Mouse (Mus musculus) liver, embryonic 14.5 days (tissue): ENCODE results near the gene Pla2g16. TPM values are rescaled to one million over a fixed set of nuclear protein-coding genes. Genes with fewer than 3 reads are reported as not detected.
A peak's percentile ranks its signal among the peaks of the same experiment; 100 is the strongest.

ENCODE experiments used
- ATAC-seq: fragments of 200-750 bp; cut with Nextera tagmentation; 2 replicates; pipeline ENCODE4 v1.8.0; 2017; ENCODE audit warnings: moderate number of reproducible peaks, mild to moderate bottlenecking, moderate library complexity; ENCODE audit not compliant: insufficient read depth
- DNase-seq, 3 experiments: peaks; one replicate each; pipeline ENCODE4 v3.0.0-alpha.2; 2012 to 2013; ENCODE audit warnings: low read depth in 3 of 3, low spot score in 3 of 3
- H3K27ac ChIP-seq: fragments of 300-500 bp; sonication (generic); 2 replicates; pipeline ENCODE4 v1.5.1; 2014; ENCODE audit warnings: moderate library complexity, mild to moderate bottlenecking, control low read depth, inconsistent platforms
- H3K27me3 ChIP-seq: fragments of 300-500 bp; sonication (generic); 2 replicates; pipeline ENCODE4 v1.6.1; 2014; ENCODE audit warnings: mild to moderate bottlenecking, low read length, moderate library complexity; ENCODE audit not compliant: control insufficient read depth, insufficient read depth
- H3K36me3 ChIP-seq: fragments of 300-500 bp; sonication (generic); replicated peaks from 2 replicates; pipeline ENCODE4 v1.6.1; 2014; ENCODE audit warnings: low read depth; ENCODE audit not compliant: control insufficient read depth, insufficient read depth
- H3K4me1 ChIP-seq, 2 experiments: fragments of 200-500 bp in 1 of 2; fragments of 300-500 bp in 1 of 2; sonication (generic) in 1 of 2; replicated peaks; 2 replicates each; pipeline ENCODE4 v1.6.1; 2012 to 2014; ENCODE audit warnings: antibody characterized with exemption in 1 of 2, inconsistent platforms in 1 of 2, low read length in 1 of 2; ENCODE audit not compliant: control insufficient read depth in 2 of 2, insufficient read depth in 2 of 2
- H3K4me2 ChIP-seq: fragments of 300-500 bp; sonication (generic); 2 replicates; pipeline ENCODE4 v1.6.1; 2014; ENCODE audit warnings: low read depth, mild to moderate bottlenecking, control low read depth, moderate library complexity
- H3K4me3 ChIP-seq, 2 experiments: fragments of 200-500 bp in 1 of 2; fragments of 300-500 bp in 1 of 2; sonication (generic) in 1 of 2; 2 replicates each; pipeline ENCODE4 v1.5.1; 2012 to 2014; ENCODE audit warnings: low read depth in 2 of 2, low read length in 2 of 2, mild to moderate bottlenecking in 2 of 2, control low read depth in 1 of 2, inconsistent platforms in 1 of 2, moderate library complexity in 1 of 2; ENCODE audit not compliant: insufficient read depth in 1 of 2
- H3K9ac ChIP-seq: fragments of 300-500 bp; sonication (generic); replicated peaks from 2 replicates; pipeline ENCODE4 v1.6.1; 2014; ENCODE audit warnings: mild to moderate bottlenecking, control low read depth, moderate library complexity
- H3K9me3 ChIP-seq: fragments of 300-500 bp; sonication (generic); 2 replicates; pipeline ENCODE4 v1.6.1; 2016; ENCODE audit warnings: low read length, mixed read lengths; ENCODE audit not compliant: control insufficient read depth
- CTCF ChIP-seq: IDR thresholded peaks from 2 replicates; pipeline ENCODE4 v1.5.1; 2016; ENCODE audit warnings: antibody characterized with exemption, low read depth, control low read depth
- EP300 ChIP-seq: IDR thresholded peaks from 2 replicates; pipeline ENCODE4 v1.6.1; 2016; ENCODE audit warnings: antibody characterized with exemption, low read depth
- WGBS: fragments of 180-500 bp; shearing (Covaris S2); extraction: QIAGEN DNeasy Blood & Tissue Kit; methylation state at CpG from one replicate; pipeline ENCODE4 v1.1.7; 2014; ENCODE audit not compliant: insufficient replicate concordance; 5-methylcytosine and 5-hydroxymethylcytosine counted together
- polyA plus RNA-seq, 2 experiments: library from polyadenylated mRNA; depleted of rRNA in 1 of 2; stranded (reverse) in 1 of 2; unstranded in 1 of 2; fragments of >200 nt; fragmentation: Nextera tagmentation in 1 of 2; extraction: Ambion mirVana in 1 of 2; gene quantifications; 2 replicates each; pipeline versions ENCODE4 v1.2.1 to v1.2.3; 2012 to 2014

Gene Pla2g16
- polyA plus RNA-seq, 2 experiments: 22.5 to 30.5 TPM

DNA sequence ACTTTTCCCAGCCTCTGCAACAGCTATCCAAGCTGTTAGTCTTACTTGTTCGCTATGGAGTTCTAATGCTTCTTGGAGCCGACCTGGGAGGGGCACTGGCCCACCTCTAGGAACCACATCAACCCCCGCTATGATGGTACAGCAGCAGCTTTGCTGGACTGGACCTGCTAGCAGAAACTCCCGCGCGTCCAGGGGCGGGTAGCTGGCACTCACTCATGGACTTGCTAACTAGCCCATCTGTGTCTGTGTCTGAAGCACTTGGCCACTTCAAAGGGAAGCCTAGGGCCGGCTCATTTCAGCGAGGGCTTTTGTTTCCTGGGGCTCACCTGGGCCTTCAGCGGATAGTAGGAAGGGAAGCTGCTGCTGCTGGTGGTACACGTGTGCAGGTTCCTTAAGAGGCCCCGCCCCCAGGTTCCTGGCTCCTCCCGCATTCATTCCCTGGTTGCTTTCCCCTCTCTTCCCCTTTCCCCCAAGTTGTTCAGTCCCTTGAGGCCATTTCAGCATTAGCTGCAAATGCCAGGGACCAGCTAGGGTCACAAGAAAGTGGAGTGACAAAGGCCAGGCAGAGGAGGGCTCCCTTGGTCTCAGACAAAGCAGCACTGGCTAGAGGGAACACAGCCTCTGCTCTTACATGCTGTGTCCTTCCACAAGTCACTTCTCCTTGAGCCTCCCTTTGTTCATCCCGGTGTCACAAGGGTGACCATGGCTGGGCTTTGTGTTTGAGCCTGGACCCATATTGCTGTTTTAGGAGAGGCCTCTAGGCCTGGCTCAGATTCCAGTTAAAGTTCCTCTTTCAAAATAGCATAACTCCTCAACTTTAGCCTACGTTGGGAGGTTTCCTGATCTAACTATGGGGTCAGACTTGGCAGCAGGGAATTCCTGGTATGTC is 49.8 kb downstream of the Pla2g16 start, which contains the start of gene Lgals12:
Gene Lgals12, minus strand, starts transcription at position 393 of the 889 bp plus-strand sequence.
- Histone ChIP-seq H3K4me1 (peaks cover 0 to 5% of the 10 kb centered on the region in 2 experiments; a peak in 2 of 4 replicates), H3K9me3 (no peaks in the 10 kb centered on the region), H3K36me3 (no peaks in the 10 kb centered on the region), H3K9ac (no peak within 1 kb of the TSS), H3K4me3 (no peak within 1 kb of the TSS), H3K27me3 (peaks cover 7% of the 10 kb centered on the region), H3K4me2 (peak within 1 kb of the TSS; percentile 2; the same call in 1 of the 2 replicates), H3K27ac (no peak within 1 kb of the TSS)
- ATAC-seq (no peak), DNase-seq (no peak)
- no peak for TF ChIP-seq CTCF
- TF ChIP-seq EP300: no peak
- WGBS: 11% methylated on average over 15 of the region's 15 CpGs

GRCm38 (mm10) chr19:7607690-7608201 is 50.5 kb downstream of the Pla2g16 start:
- no peak overlapping the region for H3K27ac ChIP-seq
- ATAC-seq (no peak), DNase-seq (no peak)
- H3K36me3 ChIP-seq: no peaks in the 10 kb centered on the region
- no peak overlapping the region for H3K4me2 ChIP-seq
- no peak overlapping the region for H3K9ac ChIP-seq
- H3K9me3 ChIP-seq: no peaks in the 10 kb centered on the region
- no peak overlapping the region for H3K4me3 ChIP-seq
- peaks cover 13% of the 10 kb centered on the region for H3K27me3 ChIP-seq
- 59% methylated on average over 7 of the region's 7 CpGs for WGBS
- H3K4me1 ChIP-seq: peaks cover 0 to 5% of the 10 kb centered on the region in 2 experiments; a peak in 2 of 4 replicates
- TF ChIP-seq EP300 (no peak), CTCF (no peak)

DNA sequence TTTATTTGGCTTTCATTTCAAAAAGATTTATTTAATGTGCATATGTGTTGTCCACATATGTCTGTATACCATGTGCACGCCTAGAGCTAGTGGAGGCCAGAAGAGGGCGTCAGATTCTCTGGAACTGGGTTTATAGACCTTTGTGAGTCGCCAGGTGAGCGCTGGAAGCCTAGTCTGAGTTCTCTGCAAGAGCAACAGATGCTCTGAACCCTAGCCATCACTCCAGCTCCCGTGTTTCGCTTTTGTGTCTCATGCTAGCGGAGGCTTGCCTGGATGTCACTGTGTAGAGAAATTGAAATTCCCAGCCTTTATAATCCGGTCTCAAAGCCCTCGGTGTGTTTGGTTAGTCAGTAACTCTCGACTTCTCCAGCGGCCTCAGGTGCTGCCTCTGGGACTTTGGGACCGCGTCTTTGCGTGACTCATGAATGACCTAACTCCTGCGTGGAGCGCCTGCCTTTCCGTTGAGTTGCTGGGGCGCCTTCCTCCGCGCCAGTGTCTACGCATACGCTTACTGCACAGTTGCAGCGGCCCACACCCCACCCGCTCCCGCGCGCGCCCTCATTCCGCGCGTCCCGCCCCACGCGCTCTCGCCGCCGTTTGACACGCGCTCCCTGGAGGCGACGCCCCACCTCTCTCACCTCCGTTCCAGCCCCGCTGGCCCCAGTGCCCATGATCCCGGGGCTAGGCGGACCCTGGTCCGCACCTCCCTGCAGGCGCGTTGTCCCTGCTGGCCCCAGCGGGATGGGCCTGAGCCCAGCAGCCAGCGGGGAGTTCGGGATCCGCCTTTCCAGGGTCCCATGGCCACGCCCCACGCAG is 54.9 kb downstream of the Pla2g16 start, which contains the start of gene Hrasls5:
Gene Hrasls5, plus strand, starts transcription at position 600 of the 816 bp plus-strand sequence.
- Histone ChIP-seq H3K9me3 (no peaks in the 10 kb centered on the region), H3K36me3 (no peaks in the 10 kb centered on the region), H3K9ac (no peak within 1 kb of the TSS), H3K27ac (no peak within 1 kb of the TSS), H3K27me3 (peaks cover 13% of the 10 kb centered on the region), H3K4me2 (peak within 1 kb of the TSS; percentile 45), H3K4me3 (peak within 1 kb of the TSS; percentile 14 to 17; a peak in 2 of 4 replicates), H3K4me1 (no peaks in the 10 kb centered on the region)
- ATAC-seq (no peak), DNase-seq (no peak)
- no peak for TF ChIP-seq EP300
- no peak for TF ChIP-seq CTCF
- 4% methylated on average over 54 of the region's 54 CpGs for WGBS

DNA sequence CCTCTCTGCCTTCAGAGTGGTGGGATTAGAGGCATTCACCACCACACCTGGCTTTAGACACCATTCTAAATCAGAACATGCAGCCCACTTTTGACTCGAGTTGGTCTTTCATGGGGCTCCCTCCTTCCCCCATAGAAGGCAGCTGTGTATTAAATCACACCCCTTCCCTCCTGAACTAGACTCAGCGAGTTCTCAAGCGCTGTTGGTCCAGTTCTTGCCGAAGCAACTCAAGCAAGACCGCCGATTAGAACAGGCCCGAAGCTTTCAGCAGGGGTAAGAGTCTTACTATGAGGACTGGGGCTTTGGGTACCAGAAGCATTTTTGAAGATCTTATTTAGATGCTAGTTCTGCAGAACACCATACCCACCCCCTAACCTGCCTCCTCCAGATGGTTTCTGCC is 55.9 kb downstream of the Pla2g16 start:
- Histone ChIP-seq H3K4me3 (no peak overlapping the region), H3K9ac (no peak overlapping the region), H3K4me1 (no peaks in the 10 kb centered on the region), H3K9me3 (no peaks in the 10 kb centered on the region), H3K4me2 (no peak overlapping the region), H3K27me3 (peaks cover 13% of the 10 kb centered on the region), H3K27ac (no peak overlapping the region), H3K36me3 (no peaks in the 10 kb centered on the region)
- WGBS: 74% methylated on average over 7 of the region's 7 CpGs
- no peak for ATAC-seq
- no peak for DNase-seq
- TF ChIP-seq CTCF: no peak
- no peak for TF ChIP-seq EP300
